Mouse (Mus musculus): Measurements from ENCODE around the gene Lepr.

- no peak for TF ChIP-seq CTCF (IDR thresholded peaks at IDR 0.05; ENCODE audit: low read depth)
- no peak for TF ChIP-seq EP300 (IDR thresholded peaks at IDR 0.05; ENCODE audit: low read depth)
Measured at GRCm38 (mm10) chr4:101674790-101675189, 42.4 kb upstream of the Lepr start.
